Mouse (Mus musculus) ovary, adult 18-20 months (tissue): ENCODE measurements around the gene Ptgs2.

Source experiments
- DNase-seq: peaks from one replicate; pipeline ENCODE4 v3.0.0; 2022; ENCODE audit warnings: low spot score, mixed read lengths

Gene Ptgs2

GRCm38 (mm10) chr1:150151411-150151810 is 51.6 kb downstream of the Ptgs2 start:
- DNase-seq, result no peak
